Mouse (Mus musculus): ENCODE data around the gene Pex14. TPM values are rescaled to one million over a fixed set of nuclear protein-coding genes. Genes with fewer than 3 reads are reported as not detected.
A peak's percentile ranks its signal among the peaks of the same experiment; 100 is the strongest.

Gene Pex14
- polyA plus RNA-seq, 1 experiment, result 49.4 TPM

DNA sequence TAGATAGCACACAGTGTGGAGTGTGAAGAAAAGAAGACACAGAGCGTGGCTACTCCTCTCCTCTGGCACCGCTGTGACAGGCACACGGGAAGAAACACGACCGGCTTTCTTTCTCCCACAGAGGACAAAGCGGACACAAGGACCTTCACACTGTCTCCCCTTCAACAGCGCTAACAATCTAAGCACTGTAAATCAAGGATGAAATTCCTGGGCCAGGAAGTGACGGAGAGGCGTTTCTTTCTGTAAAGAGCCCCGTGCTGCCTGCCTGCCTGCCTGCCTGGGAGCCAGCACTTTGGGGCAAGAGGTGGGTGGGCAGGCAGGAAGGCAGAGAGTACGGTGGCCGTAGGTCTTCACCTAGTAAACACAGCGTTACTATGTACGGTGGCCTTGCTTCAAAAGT, 42.2 kb downstream of the Pex14 start:
- H3K4me1 ChIP-seq (ENCODE audit: control insufficient read depth, insufficient read depth, insufficient read length, low read length), result peaks cover 7% of the 10 kb centered on the region
- no peak overlapping the region for H3K4me3 ChIP-seq (ENCODE audit: low read depth, low read length)
- WGBS, result 78% methylated on average over 14 of the region's 14 CpGs
- TF ChIP-seq CTCF (IDR thresholded peaks at IDR 0.05; ENCODE audit: extremely low read depth, insufficient read length, insufficient replicate concordance, low read depth, low read length), result no peak
- TF ChIP-seq POLR2A (IDR thresholded peaks at IDR 0.05; ENCODE audit: low read depth, low read length), result no peak
- H3K27me3 ChIP-seq (ENCODE audit: control insufficient read depth, insufficient read depth, low read length), result no peaks in the 10 kb centered on the region
- H3K27ac ChIP-seq (ENCODE audit: insufficient read depth, low read depth, low read length), result no peak overlapping the region
- no peaks in the 10 kb centered on the region for H3K36me3 ChIP-seq (ENCODE audit: control insufficient read depth, insufficient read depth, low read length)

DNA sequence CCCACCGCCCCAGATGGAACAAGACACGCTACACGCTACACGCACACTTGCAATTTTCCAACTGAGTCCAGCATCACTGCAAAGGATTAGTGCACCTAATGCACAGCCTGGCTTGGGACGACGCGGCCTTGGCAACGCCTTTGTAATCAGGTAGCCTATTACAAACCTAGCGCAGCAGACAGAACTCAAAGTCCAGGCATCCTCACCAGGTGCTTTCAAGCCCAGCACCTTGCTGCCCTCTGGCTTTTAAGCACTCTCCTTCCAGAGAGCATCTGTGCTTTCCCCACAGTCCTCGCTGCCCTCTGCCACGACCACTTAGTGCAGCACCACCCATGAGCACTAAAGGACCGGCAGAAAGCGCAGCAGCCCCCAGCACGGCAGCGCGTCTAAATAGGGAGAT, 42.7 kb downstream of the Pex14 start:
- Histone ChIP-seq H3K4me1 (ENCODE audit: control insufficient read depth, insufficient read depth, insufficient read length, low read length) (peaks cover 4% of the 10 kb centered on the region; the same call in 1 of the 2 replicates), H3K27ac (ENCODE audit: insufficient read depth, low read depth, low read length) (no peak overlapping the region), H3K4me3 (ENCODE audit: low read depth, low read length) (no peak overlapping the region), H3K36me3 (ENCODE audit: control insufficient read depth, insufficient read depth, low read length) (no peaks in the 10 kb centered on the region), H3K27me3 (ENCODE audit: control insufficient read depth, insufficient read depth, low read length) (no peaks in the 10 kb centered on the region)
- WGBS, result 50% methylated on average over 16 of the region's 16 CpGs
- TF ChIP-seq POLR2A (IDR thresholded peaks at IDR 0.05; ENCODE audit: low read depth, low read length) (no peak), CTCF (IDR thresholded peaks at IDR 0.05; ENCODE audit: extremely low read depth, insufficient read length, insufficient replicate concordance, low read depth, low read length) (peak; percentile 20; the same call in 1 of the 2 replicates)

DNA sequence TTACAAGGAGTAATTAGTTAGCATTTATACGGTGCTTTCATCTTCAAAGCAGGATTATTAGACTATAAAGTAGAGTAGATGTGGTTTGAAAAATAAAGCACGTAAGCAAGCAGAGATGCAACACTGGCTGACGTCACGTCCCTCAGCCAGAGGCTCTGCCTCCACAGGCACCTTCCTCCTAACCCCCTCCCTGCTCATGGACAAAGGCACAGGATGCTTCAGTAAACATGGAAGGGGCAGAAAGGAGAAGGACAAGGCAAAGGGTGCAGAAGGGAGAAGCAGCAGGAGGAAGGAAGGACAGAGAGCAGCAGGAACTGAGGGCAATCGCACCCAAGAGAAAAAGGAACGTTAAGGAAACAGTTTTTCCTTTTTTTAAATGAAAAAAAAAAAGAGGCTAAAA, 43.8 kb downstream of the Pex14 start:
- 85% methylated on average over 6 of the region's 6 CpGs for WGBS
- H3K4me1 ChIP-seq (ENCODE audit: control insufficient read depth, insufficient read depth, insufficient read length, low read length), result peaks cover 4% of the 10 kb centered on the region; the same call in 1 of the 2 replicates
- no peak overlapping the region for H3K27ac ChIP-seq (ENCODE audit: insufficient read depth, low read depth, low read length)
- no peaks in the 10 kb centered on the region for H3K36me3 ChIP-seq (ENCODE audit: control insufficient read depth, insufficient read depth, low read length)
- H3K27me3 ChIP-seq (ENCODE audit: control insufficient read depth, insufficient read depth, low read length), result no peaks in the 10 kb centered on the region
- TF ChIP-seq POLR2A (IDR thresholded peaks at IDR 0.05; ENCODE audit: low read depth, low read length), result no peak
- TF ChIP-seq CTCF (IDR thresholded peaks at IDR 0.05; ENCODE audit: extremely low read depth, insufficient read length, insufficient replicate concordance, low read depth, low read length), result no peak
- no peak overlapping the region for H3K4me3 ChIP-seq (ENCODE audit: low read depth, low read length)

DNA sequence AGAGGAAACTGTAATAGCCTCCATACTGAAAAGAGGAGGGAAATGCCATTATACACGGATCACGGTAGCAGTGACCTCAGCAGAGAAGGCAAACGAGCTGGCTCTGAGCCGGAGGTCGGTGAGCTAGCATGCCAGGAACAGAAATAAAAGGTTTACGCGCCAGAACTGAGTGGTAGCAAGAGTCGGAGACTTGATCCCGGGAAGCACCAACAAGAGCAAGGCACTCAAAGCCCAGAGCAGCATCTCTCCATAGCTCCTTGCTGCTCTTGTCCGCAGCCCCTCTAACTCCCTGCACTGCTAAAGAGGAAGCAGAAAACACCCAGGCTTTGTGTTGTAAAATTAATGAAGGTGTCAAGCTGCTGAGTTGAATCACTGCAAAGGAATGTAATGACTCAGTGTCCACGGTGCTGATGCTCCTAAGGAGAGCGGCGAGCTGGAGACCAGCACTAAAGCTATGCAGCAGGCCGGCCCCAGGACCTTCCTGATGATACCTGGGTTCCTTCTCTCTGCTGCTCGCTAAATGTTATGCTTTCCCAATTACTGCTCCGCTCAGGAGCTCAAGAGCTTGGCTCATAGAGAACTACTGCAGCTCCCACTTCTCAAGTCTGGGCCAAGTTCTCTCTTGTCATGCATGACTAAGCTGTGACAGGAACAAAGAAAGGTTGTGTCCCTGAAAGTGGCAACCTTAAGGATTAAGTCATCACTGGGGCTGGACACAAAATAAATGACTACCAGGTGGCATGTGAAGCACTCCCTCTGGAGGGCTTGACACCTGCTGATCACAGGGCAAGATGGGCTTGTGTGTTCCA, 50.1 kb downstream of the Pex14 start:
- WGBS, result 19% methylated on average over 16 of the region's 16 CpGs
- H3K27ac ChIP-seq (ENCODE audit: insufficient read depth, low read depth, low read length), result peak overlapping the region; percentile 19; the same call in 1 of the 2 replicates
- H3K4me1 ChIP-seq (ENCODE audit: control insufficient read depth, insufficient read depth, insufficient read length, low read length), result peaks cover 13% of the 10 kb centered on the region
- H3K27me3 ChIP-seq (ENCODE audit: control insufficient read depth, insufficient read depth, low read length), result no peaks in the 10 kb centered on the region
- no peaks in the 10 kb centered on the region for H3K36me3 ChIP-seq (ENCODE audit: control insufficient read depth, insufficient read depth, low read length)
- peak overlapping the region; percentile 27 for H3K4me3 ChIP-seq (ENCODE audit: low read depth, low read length)
- no peak for TF ChIP-seq POLR2A (IDR thresholded peaks at IDR 0.05; ENCODE audit: low read depth, low read length)
- TF ChIP-seq CTCF (IDR thresholded peaks at IDR 0.05; ENCODE audit: extremely low read depth, insufficient read length, insufficient replicate concordance, low read depth, low read length), result no peak

DNA sequence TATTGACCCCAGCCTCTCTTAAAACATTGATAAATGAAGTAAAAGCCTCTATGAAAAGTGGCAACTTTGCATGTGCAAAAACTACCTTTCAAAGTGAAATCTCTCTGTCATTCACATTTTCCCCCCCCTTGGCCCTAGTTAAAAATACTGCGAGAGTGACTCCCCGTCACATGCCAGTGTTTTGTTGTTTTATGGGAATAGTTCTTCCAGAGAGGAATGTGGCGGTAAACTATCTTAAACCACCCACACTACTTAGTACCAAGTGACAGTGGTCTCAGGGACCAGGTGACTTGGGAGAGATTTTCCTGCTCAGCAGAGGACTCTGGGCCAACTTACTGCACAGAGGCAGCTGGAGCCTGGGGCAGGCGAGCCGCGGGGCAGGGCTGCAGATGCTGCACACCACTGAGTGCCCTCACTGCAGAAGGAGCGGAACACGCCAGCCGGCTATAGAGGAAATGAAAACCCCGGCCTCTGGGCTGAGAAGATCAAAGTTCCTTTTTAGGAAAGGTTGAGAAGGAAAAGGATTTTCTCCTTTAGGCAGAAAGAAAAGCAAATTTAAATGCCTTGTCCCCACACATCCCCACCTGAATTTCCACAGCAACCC, 50.9 kb downstream of the Pex14 start:
- H3K27me3 ChIP-seq (ENCODE audit: control insufficient read depth, insufficient read depth, low read length), result no peaks in the 10 kb centered on the region
- TF ChIP-seq POLR2A (IDR thresholded peaks at IDR 0.05; ENCODE audit: low read depth, low read length) (no peak), CTCF (IDR thresholded peaks at IDR 0.05; ENCODE audit: extremely low read depth, insufficient read length, insufficient replicate concordance, low read depth, low read length) (no peak)
- 30% methylated on average over 10 of the region's 10 CpGs for WGBS
- H3K4me1 ChIP-seq (ENCODE audit: control insufficient read depth, insufficient read depth, insufficient read length, low read length), result peaks cover 13% of the 10 kb centered on the region
- H3K36me3 ChIP-seq (ENCODE audit: control insufficient read depth, insufficient read depth, low read length), result no peaks in the 10 kb centered on the region
- peak overlapping the region; percentile 19; the same call in 1 of the 2 replicates for H3K27ac ChIP-seq (ENCODE audit: insufficient read depth, low read depth, low read length)
- H3K4me3 ChIP-seq (ENCODE audit: low read depth, low read length), result no peak overlapping the region

DNA sequence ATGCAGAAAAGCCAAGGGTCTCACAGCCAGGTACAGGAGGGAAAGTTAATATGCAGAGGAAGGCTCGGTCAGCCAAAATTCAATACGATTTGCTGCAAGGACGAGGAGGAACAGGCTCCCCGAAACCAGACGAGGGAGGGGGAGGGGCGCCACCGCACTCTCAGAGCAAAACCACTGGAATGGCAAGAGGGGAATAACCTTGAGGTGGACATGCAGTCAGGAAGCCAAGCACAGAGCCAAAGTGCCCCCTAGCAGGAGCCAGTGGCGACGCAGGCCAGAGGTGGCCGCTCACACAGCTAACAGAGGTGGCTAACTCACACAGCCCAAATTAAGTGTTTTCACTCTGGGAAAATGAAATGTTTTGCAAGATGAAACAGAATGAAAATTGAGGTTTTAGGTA, 52.3 kb downstream of the Pex14 start:
- H3K27me3 ChIP-seq (ENCODE audit: control insufficient read depth, insufficient read depth, low read length), result no peaks in the 10 kb centered on the region
- TF ChIP-seq POLR2A (IDR thresholded peaks at IDR 0.05; ENCODE audit: low read depth, low read length), result no peak
- TF ChIP-seq CTCF (IDR thresholded peaks at IDR 0.05; ENCODE audit: extremely low read depth, insufficient read length, insufficient replicate concordance, low read depth, low read length), result peak; percentile 36; the same call in 1 of the 2 replicates
- no peak overlapping the region for H3K4me3 ChIP-seq (ENCODE audit: low read depth, low read length)
- H3K27ac ChIP-seq (ENCODE audit: insufficient read depth, low read depth, low read length), result no peak overlapping the region
- no peaks in the 10 kb centered on the region for H3K36me3 ChIP-seq (ENCODE audit: control insufficient read depth, insufficient read depth, low read length)
- H3K4me1 ChIP-seq (ENCODE audit: control insufficient read depth, insufficient read depth, insufficient read length, low read length), result peaks cover 13% of the 10 kb centered on the region
- WGBS, result 76% methylated on average over 10 of the region's 10 CpGs

DNA sequence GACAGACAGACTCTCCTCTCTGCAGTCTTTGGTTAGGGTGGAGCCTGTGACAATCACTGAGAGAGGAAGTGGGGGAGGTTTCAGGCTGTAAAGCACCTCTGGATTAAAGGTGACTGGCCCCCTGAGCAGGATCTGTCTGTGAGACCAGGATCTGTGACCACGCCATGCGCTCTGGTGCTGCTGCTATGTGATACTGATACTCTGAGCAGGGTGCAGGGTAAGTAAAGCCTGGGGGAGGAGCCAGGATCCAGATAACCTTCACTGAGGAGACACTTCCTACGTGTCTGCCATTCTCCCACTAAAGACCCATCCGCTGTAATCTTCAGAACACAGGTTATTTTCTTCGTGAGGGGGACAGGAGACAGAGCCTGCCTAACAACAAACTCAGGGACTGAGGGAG, 53.8 kb downstream of the Pex14 start:
- no peaks in the 10 kb centered on the region for H3K27me3 ChIP-seq (ENCODE audit: control insufficient read depth, insufficient read depth, low read length)
- no peak overlapping the region for H3K27ac ChIP-seq (ENCODE audit: insufficient read depth, low read depth, low read length)
- peaks cover 7% of the 10 kb centered on the region; the same call in 1 of the 2 replicates for H3K36me3 ChIP-seq (ENCODE audit: control insufficient read depth, insufficient read depth, low read length)
- H3K4me3 ChIP-seq (ENCODE audit: low read depth, low read length), result no peak overlapping the region
- TF ChIP-seq CTCF (IDR thresholded peaks at IDR 0.05; ENCODE audit: extremely low read depth, insufficient read length, insufficient replicate concordance, low read depth, low read length) (no peak), POLR2A (IDR thresholded peaks at IDR 0.05; ENCODE audit: low read depth, low read length) (no peak)
- H3K4me1 ChIP-seq (ENCODE audit: control insufficient read depth, insufficient read depth, insufficient read length, low read length), result peaks cover 13% of the 10 kb centered on the region
- 81% methylated on average over 5 of the region's 5 CpGs for WGBS
